Mouse (Mus musculus): ENCODE data around the gene Adamts10. TPM values are rescaled to one million over a fixed set of nuclear protein-coding genes. Genes with fewer than 3 reads are reported as not detected.

Gene Adamts10
- 10 to 100 TPM; 20.4 to 21.7 TPM for total RNA-seq (2021)
- long read RNA-seq, experiment 1, full-length matches to known transcripts = 4 of 19 reads
- long read RNA-seq, experiment 1, partial matches to known transcripts = 1 of 19 reads
- long read RNA-seq, experiment 1, other reads (novel, unspliced or antisense) = 14 of 19 reads
- long read RNA-seq, experiment 2, full-length matches to known transcripts = 3 of 20 reads
- long read RNA-seq, experiment 2, partial matches to known transcripts = 6 of 20 reads
- long read RNA-seq, experiment 2, other reads (novel, unspliced or antisense) = 11 of 20 reads

DNA sequence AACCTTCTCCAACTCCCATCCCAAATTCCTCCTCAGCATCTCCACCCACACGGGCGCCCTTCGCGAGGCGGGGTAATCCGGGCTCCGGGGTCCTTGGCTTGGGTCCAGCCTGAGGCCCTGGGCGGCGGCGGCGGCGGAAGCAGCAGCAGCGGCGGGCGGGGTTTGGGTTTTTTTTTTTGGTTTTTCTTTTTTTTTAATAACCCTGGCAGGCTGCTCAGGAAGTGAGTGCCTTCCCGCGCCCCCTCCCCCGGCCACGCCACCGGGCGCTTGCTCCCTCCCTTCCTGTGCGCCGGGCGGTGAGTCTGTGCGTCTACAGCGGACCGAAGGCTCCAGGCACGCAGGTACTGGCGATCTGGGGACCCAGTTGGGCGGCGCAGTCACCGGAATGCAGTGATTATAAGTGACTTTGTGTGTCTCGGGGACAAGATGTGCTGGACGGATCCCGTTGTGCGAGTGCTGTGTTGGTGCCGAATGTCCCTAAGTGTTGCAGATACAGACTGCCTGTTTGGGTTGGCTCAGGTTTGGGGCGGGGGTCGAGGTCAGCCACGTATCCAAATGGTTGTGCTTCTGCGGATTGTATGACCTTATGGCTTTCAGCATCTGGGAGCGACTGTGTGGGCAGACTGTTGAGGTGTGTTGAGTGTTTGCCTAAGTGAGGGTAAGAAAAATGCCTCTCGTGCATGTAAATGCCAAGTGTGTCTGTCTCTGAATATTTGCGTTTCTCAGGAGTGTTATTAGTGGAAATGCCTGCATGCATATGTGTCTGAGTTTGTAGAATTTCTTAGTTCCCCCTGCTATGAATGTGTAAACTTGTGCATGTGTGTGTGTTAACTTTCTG is at the start of gene Adamts10:
Gene Adamts10, plus strand, starts transcription at position 287 of the 838 bp plus-strand sequence.
- peak; percentile 70 to 75 for DNase-seq (ENCODE audit: low spot score in 2 of 2)

DNA sequence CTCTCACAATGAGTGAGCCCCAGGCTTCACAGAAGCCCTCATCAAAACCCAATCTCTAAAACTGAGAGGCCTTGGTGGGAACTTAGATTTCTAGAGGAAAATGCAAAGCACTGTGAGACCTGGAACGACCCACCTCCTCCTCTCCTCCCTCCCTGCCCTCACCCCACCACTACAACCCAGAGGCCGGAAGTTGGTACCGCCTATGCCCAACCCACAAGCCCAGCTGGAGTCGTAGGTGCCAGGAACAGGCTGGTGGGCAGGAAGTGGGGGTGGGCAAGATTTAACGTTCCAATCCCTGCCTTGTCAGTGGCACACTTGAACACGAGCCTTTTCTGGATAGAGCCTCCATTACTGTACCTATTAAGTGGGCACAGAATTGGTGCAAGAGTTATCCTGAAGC is 40.0 kb upstream of the Adamts10 start:
- no peak for DNase-seq (ENCODE audit: low spot score in 2 of 2)

DNA sequence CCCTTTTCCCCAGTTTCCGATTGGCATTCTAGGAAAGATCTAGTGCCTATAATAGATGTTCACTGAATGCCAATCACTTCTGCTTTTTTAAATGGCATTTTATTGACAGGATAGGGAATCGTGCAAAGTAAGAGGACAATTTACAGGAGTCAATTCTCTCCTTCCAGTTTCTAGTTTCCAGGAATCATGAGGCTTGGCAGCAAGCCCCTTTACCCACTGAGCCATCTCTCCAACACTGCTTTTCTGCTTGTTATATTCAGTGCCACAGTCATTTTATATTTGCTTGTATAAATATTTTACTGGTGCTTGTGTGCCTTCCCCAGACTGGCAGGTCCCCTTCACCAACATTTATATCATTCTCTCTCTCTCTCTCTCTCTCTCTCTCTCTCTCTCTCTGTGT is 36.8 kb upstream of the Adamts10 start:
- DNase-seq (ENCODE audit: low spot score in 2 of 2) = no peak

DNA sequence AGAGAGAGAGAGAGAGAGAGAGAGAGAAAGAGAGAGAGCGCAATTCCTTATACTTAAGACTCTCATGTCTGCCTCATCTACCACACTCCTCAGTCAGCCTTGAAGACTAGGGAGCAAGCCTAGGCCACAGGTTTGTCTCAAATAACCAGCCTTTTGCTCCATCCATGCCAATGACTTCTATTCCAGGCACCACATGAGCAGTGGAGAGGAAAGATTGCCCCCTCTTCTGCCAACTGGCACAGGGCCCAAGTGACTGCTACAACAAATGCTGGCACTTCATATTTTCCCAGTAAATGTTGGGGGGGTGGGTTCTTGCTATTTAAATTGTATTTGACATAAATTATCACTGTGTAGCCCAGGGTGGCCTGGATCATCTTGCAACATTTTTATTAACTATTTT is 36.4 kb upstream of the Adamts10 start:
- no peak for DNase-seq (ENCODE audit: low spot score in 2 of 2)

DNA sequence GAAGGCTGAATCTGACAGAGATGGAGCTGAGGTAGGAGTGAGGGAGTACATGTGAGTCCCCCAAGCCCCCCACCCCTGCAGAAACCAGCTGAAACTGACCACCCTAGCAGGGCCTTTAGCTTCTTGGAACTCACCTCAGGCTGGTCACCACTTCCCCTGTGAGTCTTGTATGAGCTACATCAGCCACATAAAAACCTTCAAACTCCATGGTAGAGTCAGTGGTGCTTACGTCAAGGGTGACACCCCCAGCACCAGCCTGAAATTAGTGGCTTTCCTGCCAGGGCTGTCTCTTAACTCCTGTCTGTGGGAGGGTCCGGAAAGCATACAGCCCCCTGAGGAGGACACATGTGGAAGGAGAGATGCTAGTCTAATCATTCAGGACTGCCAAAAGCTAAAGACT is 32.6 kb upstream of the Adamts10 start:
- DNase-seq (ENCODE audit: low spot score in 2 of 2) = no peak

DNA sequence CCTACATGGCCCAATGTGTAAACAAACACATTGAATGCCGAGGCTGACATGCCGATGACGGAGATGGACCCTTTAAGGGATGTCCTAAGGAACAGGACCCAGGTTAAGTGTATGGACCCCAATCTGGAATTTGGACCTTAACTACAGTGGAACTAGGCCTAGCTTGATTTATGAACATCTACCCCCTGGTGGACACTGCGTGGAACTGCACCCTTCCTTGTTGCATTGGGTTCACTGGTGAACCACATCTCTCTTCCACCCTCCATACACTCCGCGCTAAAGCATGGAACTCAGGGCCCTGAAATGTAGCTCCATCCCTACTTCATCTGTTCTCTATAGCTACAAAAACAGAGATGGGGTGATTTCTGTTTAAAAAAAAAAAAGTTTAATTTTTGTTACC is 30.9 kb upstream of the Adamts10 start:
- no peak for DNase-seq (ENCODE audit: low spot score in 2 of 2)

DNA sequence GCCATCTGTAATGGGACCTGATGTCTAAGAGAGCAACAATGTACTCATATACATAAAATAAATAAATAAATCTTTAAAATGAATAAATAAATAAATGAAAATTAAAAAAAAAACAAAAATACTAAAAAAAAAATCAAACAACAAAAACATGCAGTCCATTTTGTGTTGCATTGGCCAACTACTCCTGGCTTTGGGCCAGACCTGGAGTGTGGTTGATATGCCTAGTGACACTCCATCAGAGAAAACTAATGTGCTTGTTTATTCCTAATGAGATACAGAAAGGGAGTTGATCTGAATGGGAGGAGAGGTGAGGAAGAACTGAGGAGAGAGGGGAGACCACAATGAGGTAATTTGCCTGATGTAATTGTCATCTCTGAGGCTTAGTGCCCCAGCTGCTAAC is 29.4 kb upstream of the Adamts10 start:
- DNase-seq (ENCODE audit: low spot score in 2 of 2) = no peak

DNA sequence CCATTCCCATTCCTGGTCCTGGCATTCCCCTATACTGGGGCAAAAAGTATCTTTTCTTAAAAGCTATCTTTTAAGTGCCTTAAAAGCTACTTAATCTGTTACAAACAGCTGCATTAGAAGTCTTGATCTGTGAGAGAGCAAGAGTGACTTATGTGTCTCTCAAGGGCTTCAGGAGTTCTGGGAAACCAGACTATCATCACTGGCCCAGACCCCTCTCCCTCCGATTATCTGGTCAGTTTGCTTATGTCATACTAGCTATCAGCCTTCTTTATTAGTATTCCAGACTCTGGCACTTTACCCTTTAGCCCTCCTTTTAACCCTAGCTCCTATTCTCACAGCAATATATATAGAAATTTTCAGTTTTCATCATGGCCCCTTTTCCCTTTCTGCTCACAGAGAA is 25.1 kb upstream of the Adamts10 start:
- no peak for DNase-seq (ENCODE audit: low spot score in 2 of 2)

DNA sequence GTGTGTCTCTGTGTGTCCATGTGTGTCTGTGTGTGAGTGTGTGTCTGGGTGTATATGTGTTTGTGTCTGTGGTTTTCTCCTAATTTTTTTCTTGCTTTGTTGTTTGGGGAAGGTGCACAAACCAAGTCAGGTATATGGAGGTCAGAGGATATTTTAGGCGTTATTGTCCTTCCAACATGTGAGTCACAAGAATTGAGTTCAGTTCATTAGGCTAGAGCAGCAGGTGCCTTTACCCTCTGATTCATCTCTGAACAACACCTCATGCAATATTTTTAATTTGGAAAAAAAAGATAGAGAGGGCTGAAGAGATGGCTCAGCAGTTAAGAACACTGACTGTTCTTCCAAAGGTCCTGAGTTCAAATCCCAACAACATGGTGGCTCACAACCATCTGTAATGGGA is 15.6 kb upstream of the Adamts10 start:
- no peak for DNase-seq (ENCODE audit: low spot score in 2 of 2)

DNA sequence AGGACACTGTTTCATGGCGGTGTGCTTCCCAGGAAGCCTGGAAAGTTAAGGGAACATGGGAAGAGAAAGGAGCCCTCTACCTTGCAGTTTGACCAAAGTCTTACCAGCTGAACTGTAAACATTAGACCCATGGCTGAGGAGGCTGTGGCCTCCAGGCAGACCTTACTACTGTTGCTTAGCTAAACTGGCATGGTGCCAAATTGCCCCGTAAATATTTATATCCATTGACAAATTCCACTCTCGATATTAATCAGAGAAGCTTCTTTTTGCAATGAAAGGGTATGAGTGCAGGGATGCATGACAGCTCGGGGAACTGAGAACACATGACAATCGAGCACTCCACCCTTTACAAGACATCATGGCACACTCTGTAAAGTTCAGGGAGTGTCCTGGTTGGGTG is 13.8 kb upstream of the Adamts10 start:
- no peak for DNase-seq (ENCODE audit: low spot score in 2 of 2)

DNA sequence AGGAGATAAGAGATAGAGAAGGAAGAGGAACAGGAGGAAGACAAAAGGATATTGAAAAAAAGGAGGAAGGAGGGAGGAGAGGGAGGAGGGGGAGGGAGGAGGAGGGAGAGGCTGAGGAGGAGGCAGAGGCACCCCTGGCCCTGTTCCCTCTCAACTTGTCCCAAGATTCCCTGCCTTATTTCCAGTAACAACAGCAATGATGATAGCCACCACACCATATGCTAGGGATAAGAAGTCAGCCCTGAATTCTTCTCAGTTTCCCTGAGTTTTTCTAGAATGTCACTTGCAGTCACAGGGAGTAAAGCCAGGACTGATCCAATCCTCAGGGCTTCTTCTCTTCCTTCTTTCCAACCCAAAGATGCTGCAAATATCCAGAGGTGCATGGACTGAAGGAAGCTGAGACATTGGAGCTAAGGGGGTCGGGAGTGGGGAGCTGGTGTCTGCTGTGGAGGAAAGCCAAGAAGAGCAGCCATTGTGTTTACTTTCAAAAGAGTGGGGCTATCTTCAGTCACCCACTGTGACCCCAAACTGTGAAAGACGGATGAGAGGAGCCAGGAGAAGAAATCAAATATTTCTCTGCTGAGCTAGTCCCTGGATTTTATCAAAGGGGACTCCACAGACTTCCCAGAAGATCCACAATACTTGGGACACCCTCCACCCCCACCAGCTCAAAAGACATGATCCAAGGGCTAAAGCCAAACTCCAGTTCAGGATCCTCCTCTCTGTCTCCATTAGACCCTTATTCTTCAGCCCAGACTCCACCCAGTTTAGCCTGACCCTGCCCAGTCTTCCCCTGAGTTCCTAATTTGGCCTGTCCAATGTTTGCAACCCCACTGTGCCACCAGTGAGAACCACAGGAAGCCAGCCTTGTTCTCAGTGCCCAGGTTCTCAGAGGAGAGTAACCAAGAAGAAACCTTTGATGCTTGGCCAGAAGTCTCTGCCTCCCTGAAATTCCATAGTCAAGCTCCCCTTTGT is 11.3 kb upstream of the Adamts10 start:
- no peak for DNase-seq (ENCODE audit: low spot score in 2 of 2)

DNA sequence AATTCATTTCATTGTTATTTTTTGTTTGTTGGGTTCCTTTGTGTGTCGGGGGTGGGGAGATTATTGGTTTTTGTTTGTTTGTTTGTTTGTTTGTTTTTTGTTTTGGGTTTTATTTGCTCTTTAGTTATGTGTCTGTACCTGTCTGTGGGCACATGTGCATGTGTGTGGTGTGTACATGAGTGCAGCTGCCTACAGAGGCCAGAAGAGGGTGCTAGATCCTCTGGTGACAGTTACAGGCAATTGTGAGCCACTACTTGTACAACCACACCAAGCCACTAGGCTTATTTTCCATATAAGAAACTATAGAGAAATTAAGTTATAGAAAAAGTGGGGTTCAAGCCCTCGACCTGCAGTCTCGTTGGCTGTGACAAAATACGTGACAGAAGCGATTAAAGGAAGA is 10.1 kb upstream of the Adamts10 start:
- DNase-seq (ENCODE audit: low spot score in 2 of 2) = no peak

DNA sequence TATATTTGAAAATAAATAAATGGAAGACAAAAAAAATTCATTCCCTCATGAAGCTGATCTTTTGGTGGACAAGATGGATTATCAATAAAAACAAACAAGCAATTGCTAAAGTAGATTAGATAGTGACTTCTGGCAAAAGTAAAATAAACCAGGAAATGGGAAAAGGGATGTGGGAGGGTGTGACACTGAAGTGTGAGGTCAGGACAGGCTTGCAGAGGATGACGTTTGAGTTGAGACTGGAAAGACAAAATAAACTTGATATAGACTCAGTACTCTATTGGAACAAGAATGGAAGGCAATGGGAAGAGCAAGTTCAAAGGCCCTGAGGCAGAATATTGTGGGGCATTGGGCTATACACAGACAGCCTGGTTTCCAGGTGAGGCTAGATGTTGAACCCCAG is 3.6 kb upstream of the Adamts10 start:
- DNase-seq (ENCODE audit: low spot score in 2 of 2) = no peak

DNA sequence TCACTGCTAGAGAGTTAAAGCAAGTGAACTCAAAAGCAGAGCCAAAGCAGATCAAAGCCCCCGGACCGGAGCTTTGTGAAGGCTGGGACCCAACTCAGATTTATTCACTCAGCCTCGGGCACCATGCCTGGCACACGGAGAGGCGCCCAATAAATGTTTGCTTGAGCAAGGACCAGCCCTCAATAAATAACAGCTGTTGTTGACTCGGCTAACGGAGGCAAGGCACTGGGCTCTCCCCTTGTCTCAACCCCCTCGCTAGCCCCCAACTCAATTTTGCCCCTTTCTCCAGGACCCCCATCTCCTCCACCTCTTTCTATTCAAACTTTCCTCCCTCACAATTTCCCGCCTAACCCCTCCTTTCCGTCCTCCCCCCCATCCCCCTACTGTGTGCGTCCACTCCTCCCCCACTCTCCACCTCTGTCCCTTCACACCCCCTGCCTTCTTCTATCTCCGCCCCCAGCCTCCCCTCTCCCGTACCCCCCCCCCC is 530 bp upstream of the Adamts10 start:
- peak; percentile 10 to 25 for DNase-seq (ENCODE audit: low spot score in 2 of 2)

DNA sequence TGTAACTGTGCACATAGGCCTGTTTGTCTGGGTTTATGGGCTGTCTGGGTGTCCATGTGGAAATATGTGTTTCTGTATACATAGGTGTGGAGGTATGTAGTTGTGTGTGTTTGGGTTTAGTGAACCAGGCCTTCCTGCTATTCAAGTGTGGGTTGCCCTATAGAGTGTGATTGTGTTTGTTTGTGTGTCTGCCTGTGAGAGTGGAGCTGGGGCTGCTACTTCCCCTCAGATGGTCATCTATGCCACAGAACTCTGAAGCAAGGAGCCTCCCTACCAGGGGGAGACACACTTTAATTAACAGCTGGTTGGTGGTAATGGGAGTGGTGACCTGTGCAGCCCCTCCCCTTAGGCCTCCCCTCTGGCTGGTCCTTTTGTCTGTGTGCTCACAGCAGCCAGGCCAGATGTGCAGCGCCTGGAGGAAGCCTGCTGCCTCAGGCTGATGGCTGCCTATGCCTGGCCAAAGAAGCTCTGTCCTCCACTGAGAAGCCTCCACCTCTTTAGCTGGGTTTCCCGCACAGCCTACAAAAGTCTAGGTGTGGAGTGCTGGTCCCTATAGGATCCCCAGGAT is 886 bp downstream of the Adamts10 start:
- no peak for DNase-seq (ENCODE audit: low spot score in 2 of 2)

DNA sequence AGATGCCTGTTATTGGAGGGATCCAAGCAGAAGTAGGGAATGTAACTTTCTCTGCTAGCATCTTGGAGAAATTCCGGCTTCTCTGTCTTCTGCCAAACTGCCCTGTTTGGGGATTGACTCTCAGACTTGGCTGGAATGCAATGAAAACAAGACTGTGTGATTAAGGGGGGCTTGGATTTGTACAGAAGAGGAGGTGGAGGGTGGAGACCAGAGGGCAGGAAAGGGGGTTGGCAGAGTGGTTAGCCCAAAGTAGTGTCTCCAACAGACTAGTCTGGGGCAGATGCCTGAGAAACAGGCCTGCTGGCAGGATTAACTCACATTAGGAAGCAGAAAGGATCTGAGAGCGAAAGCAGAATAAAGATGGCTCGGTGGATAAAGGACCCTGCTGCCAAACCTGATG is 2.5 kb downstream of the Adamts10 start:
- no peak for DNase-seq (ENCODE audit: low spot score in 2 of 2)

DNA sequence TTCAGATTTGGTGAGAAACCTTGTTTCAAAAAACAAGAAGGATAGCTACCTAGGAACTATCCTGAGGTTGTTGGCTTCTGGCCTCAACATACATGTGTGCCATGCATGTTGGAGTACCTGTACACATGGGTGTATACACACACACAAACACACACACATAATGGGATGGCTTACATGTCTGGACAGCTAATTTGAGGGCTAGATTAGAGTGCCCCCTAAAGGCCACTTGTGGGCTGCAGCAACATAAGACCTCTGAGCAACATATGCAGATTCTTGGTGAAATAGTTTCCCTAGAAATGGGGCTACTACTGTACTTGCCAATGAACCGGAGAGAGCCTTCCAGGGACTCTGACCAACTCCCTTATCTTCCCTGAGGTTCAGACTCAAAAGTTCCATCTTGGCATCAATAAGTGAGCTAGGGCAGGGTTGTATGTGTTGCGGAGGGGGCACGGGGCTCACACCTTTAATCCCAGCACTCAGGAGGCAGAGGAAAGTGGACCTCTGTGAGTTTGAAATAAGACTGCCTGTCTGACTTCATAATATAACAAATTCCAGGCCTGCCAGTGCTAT is 15.2 kb downstream of the Adamts10 start:
- DNase-seq (ENCODE audit: low spot score in 2 of 2) = peak; percentile 40 to 47

DNA sequence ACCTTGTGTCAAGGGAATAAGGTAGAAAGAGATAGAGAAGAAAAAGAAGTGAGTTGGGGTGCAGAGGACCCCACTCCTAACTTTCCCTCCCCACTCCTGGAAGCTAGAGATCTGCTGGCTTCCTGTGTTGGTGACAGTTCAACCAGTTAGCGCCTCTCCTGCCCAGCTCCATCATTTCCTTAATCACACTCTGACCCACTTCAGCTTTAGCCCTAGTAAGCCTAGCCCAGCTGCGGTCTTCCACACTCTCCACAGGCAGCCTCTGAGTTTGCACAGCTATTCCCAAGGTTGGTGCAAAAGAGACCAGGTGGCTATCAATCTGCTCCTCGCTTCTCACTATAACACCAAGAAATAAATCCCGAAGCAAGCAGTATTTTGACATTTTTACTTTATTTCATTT is 15.9 kb downstream of the Adamts10 start:
- no peak for DNase-seq (ENCODE audit: low spot score in 2 of 2)

DNA sequence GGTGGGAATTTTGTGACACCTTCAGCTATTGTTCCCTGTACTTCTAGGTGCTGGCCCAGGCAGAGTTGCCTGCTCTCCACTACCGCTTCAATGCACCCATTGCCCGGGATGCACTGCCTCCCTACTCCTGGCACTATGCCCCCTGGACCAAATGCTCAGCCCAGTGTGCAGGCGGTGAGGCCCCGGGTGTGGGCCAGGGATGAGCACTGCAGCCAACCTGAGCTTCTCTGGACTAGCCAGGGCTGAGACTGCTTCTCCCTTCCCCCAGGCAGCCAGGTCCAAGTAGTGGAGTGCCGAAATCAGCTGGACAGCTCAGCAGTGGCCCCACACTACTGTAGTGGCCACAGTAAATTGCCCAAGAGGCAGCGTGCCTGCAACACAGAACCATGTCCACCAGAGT is 25.2 kb downstream of the Adamts10 start:
- DNase-seq (ENCODE audit: low spot score in 2 of 2) = no peak

DNA sequence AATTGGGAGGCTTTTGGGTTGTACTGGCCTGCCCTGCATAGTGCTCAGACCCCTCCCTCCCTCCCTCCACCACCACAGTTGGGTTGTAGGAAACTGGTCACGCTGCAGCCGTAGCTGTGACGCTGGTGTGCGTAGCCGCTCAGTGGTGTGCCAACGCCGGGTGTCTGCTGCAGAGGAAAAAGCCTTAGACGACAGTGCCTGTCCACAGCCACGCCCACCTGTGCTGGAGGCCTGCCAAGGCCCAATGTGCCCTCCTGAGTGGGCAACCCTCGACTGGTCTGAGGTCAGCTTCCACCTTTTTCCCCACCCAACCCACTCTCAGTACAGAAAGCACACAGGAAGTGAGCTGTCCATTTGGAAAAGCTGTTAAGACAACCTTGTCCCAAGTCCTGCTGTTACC is 26.4 kb downstream of the Adamts10 start:
- no peak for DNase-seq (ENCODE audit: low spot score in 2 of 2)

DNA sequence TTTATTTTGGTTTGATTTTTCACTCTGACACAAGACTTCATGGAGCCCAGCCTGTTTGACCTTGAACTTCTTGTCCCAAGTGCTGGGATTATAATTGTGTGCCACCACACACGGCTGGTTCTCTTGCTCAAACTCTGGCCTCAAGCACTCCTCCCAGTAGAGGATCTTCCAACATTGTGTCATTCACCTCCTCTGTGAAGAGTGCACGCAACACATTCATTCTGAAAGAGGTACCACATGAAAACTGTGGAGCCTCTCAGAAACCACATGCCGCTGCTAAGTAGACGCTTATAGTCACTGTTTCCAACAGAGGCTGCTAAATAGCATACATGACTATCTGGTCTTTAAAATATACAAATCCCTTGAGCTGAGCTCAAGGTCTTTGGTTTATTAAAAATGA is 28.1 kb downstream of the Adamts10 start:
- DNase-seq (ENCODE audit: low spot score in 2 of 2) = no peak

Data from adrenal gland, adult 18-20 months (tissue).